ENCODE assay signal across 13 mouse cellular contexts in the genomic region with DNA sequence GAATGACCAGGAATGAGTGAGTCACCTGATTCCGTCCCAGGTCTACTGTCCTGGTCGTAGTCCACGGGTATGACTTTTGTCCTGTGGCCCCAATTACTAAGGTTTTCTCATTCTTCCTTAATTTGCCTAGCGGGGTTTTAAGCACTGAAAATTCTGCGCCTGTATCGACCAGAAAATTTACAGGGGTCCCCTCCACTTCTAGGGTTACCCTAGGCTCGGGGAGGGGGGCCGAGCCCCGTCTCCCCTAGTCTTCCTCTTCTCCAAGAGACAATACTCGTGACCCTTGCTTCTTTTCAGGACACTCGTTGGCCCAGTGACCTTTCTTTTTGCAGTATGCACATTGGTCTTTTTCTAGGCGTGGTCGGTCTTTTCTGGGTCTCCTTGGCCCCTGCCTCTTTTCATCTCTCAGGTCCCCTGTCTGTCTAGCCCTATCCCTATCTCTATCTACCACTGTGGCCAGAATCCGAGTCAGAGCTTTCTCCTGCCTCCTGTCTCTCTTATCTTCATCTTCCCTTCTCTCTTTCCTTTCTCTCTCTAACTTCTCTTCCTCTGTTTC.
DNase-seq lines count a peak whose midpoint lies in the region; ATAC-seq and TF ChIP-seq lines count a peak whose summit lies in the region.
"Had no signal": no experiment of that assay in that cellular context is flagged by ENCODE, and none has a peak within 500 bp of the region (broad histone marks: within the 10 kb centered on the region; RNA-seq: fewer than 3 reads in every experiment).

No protein-coding gene starts in this region.

- no peak for DNase-seq in lung, postnatal 25 days (ENCODE audit: low spot score)
- peak; percentile 0 for DNase-seq in brain, embryonic 14.5 days (ENCODE audit: low read depth)
- DNase-seq in ovary, postnatal 14 days (ENCODE audit: low spot score) = no peak
- no peak for DNase-seq in right cerebral cortex, postnatal 14 days
- DNase-seq: adrenal gland, postnatal 10 days; liver, embryonic 13.5 days had no signal

- H3K4me3 ChIP-seq in forebrain, embryonic 12.5 days (replicated peaks) = no peak overlapping the region
- no peak overlapping the region for H3K4me3 ChIP-seq in forebrain, embryonic 13.5 days
- H3K4me3 ChIP-seq in lung, embryonic 15.5 days = no peak overlapping the region
- H3K4me3 ChIP-seq in midbrain, embryonic 12.5 days = no peak overlapping the region
- H3K4me3 ChIP-seq: erythroblast, embryonic 14.5 days; hindbrain, embryonic 15.5 days; liver, embryonic 13.5 days; neural tube, embryonic 13.5 days had no signal

- no peaks in the 10 kb centered on the region for H3K4me1 ChIP-seq in forebrain, embryonic 12.5 days
- H3K4me1 ChIP-seq in forebrain, embryonic 13.5 days = no peaks in the 10 kb centered on the region
- no peaks in the 10 kb centered on the region for H3K4me1 ChIP-seq in lung, embryonic 15.5 days
- no peaks in the 10 kb centered on the region for H3K4me1 ChIP-seq in midbrain, embryonic 12.5 days
- H3K4me1 ChIP-seq: hindbrain, embryonic 15.5 days; liver, embryonic 13.5 days; neural tube, embryonic 13.5 days had no signal

- 0 out of 2 replicates have a peak, but pooled peaks have one; percentile 37 for ATAC-seq in forebrain, embryonic 12.5 days (ENCODE audit: low FRiP score)
- ATAC-seq in forebrain, embryonic 13.5 days = no peak
- 0 out of 2 replicates have a peak, but pooled peaks have one; percentile 24 for ATAC-seq in lung, embryonic 15.5 days (ENCODE audit: borderline replicate concordance, extremely low read depth, low FRiP score, low TSS enrichment)
- ATAC-seq in midbrain, embryonic 12.5 days (ENCODE audit: low FRiP score, low read depth) = peak; percentile 14; the same call in 1 of the 2 replicates

- H3K4me2 ChIP-seq in forebrain, embryonic 12.5 days = no peak overlapping the region
- no peak overlapping the region for H3K4me2 ChIP-seq in forebrain, embryonic 13.5 days
- no peak overlapping the region for H3K4me2 ChIP-seq in lung, embryonic 15.5 days
- H3K4me2 ChIP-seq in midbrain, embryonic 12.5 days (replicated peaks) = no peak overlapping the region
- H3K4me2 ChIP-seq: hindbrain, embryonic 15.5 days; liver, embryonic 13.5 days; neural tube, embryonic 13.5 days had no signal

- 69% methylated on average over 14 of the region's 14 CpGs for WGBS in forebrain, embryonic 12.5 days
- WGBS in forebrain, embryonic 13.5 days = 66% methylated on average over 14 of the region's 14 CpGs
- WGBS in lung, embryonic 15.5 days = 60% methylated on average over 14 of the region's 14 CpGs
- WGBS in midbrain, embryonic 12.5 days = 64% methylated on average over 14 of the region's 14 CpGs

- peaks cover 26% of the 10 kb centered on the region for H3K27me3 ChIP-seq in forebrain, embryonic 12.5 days
- H3K27me3 ChIP-seq in forebrain, embryonic 13.5 days = peaks cover 12% of the 10 kb centered on the region
- no peaks in the 10 kb centered on the region for H3K27me3 ChIP-seq in lung, embryonic 15.5 days
- peaks cover 20% of the 10 kb centered on the region for H3K27me3 ChIP-seq in midbrain, embryonic 12.5 days
- H3K27me3 ChIP-seq: hindbrain, embryonic 15.5 days had no signal

- peaks cover 20% of the 10 kb centered on the region; the same call in 1 of the 2 replicates for H3K36me3 ChIP-seq in forebrain, embryonic 12.5 days (replicated peaks)
- peaks cover 33% of the 10 kb centered on the region; the same call in 1 of the 2 replicates for H3K36me3 ChIP-seq in forebrain, embryonic 13.5 days (ENCODE audit: poor library complexity, severe bottlenecking)
- H3K36me3 ChIP-seq in lung, embryonic 15.5 days = peaks cover 10% of the 10 kb centered on the region; the same call in 1 of the 2 replicates
- no peaks in the 10 kb centered on the region for H3K36me3 ChIP-seq in midbrain, embryonic 12.5 days

- H3K27ac ChIP-seq in forebrain, embryonic 12.5 days = no peak overlapping the region
- H3K27ac ChIP-seq in forebrain, embryonic 13.5 days = no peak overlapping the region
- H3K27ac ChIP-seq in lung, embryonic 15.5 days = no peak overlapping the region
- no peak overlapping the region for H3K27ac ChIP-seq in midbrain, embryonic 12.5 days (replicated peaks)
- H3K27ac ChIP-seq: hindbrain, embryonic 15.5 days; liver, embryonic 13.5 days; neural tube, embryonic 13.5 days had no signal

- H3K9me3 ChIP-seq in forebrain, embryonic 12.5 days = peaks cover 71% of the 10 kb centered on the region
- peaks cover 71% of the 10 kb centered on the region for H3K9me3 ChIP-seq in forebrain, embryonic 13.5 days (replicated peaks)
- H3K9me3 ChIP-seq in lung, embryonic 15.5 days = peaks cover 70% of the 10 kb centered on the region
- peaks cover 72% of the 10 kb centered on the region for H3K9me3 ChIP-seq in midbrain, embryonic 12.5 days

- no peak for TF ChIP-seq CTCF in brain, embryonic 14.5 days (IDR thresholded peaks at IDR 0.05; ENCODE audit: borderline replicate concordance, extremely low read depth, insufficient read depth, insufficient read length)

- no peak for TF ChIP-seq POLR2A in brain, embryonic 14.5 days (IDR thresholded peaks at IDR 0.05; ENCODE audit: borderline replicate concordance, extremely low read depth, insufficient read depth, insufficient read length, poor library complexity, severe bottlenecking)

- H3K9ac ChIP-seq in forebrain, embryonic 12.5 days = no peak overlapping the region
- H3K9ac ChIP-seq in forebrain, embryonic 13.5 days = no peak overlapping the region
- H3K9ac ChIP-seq in lung, embryonic 15.5 days = no peak overlapping the region
- H3K9ac ChIP-seq in midbrain, embryonic 12.5 days (replicated peaks) = no peak overlapping the region
- H3K9ac ChIP-seq: hindbrain, embryonic 15.5 days; liver, embryonic 13.5 days; neural tube, embryonic 13.5 days had no signal
